Mouse (Mus musculus) CD8-positive naive resting alpha-beta T cell, adult 2 months (primary cell): ENCODE measurements around the gene Sipa1.
A peak's percentile ranks its signal among the peaks of the same experiment; 100 is the strongest.
"Not testable (repeated sequence)": the region's sequence is repeated elsewhere in the genome, so short reads cannot be mapped to it uniquely, and the experiment has no call there.

Experiments used
- DNase-seq, 2 experiments: peaks; one replicate each; pipeline ENCODE4 v3.0.0; 2022; ENCODE audit warnings: low read depth in 2 of 2, low spot score in 2 of 2

The Sipa1 gene

DNA sequence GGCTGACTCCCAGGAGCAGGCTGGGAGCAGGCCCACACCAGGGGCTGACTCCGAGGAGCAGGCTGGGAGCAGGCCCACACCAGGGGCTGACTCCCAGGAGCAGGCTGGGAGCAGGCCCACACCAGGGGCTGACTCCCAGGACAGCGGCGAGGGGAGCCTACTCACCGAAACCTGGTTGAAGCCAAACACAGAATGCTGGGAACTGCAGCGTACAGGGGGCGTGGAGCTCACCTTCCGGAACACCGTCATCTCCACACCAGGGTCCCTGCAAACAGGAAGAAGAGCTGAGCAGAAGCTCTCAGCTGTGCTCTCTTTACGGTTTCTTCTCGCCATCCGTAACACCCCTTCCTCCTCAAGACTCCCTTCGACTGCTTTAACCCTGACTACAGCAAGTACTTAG, 23.4 kb upstream of the Sipa1 start:
- DNase-seq, result not testable (repeated sequence)

DNA sequence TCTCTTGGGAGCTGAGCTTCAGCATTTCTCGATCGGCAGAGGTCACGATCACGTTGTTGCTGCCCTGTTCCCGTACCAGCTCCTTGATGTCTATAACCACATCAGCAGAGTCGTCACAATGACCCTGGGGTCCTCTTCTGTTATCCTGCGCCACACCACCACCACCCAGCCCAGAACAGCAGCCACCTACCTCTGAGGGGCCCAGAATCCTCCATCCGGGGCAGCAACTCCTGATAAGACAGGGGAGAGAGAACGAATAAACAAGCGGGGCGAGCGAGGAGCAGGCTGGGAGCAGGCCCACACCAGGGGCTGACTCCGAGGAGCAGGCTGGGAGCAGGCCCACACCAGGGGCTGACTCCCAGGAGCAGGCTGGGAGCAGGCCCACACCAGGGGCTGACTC, 22.9 kb upstream of the Sipa1 start:
- no peak for DNase-seq

DNA sequence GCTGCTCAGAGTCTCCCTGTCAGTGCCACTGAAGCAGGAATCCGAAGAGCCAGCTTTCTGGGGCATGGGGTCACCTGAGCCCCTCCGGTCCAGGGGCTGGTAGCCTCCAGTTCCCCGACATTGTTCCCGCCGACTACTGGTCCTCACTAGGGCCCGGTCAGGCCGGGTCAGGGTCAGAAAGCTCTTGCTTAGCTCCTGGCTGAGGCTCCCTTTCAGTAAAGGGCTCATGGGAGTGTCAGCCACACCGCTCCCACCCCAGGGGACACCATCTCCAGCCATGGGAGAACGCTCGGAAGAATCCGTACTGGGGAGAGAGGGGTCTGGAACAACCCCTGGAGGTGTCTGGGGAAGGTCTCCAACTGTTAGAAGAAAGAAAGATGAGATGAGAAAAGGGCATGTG, 22.4 kb upstream of the Sipa1 start:
- DNase-seq, result no peak

GRCm38 (mm10) chr19:5685431-5685830, 21.9 kb upstream of the Sipa1 start:
- no peak for DNase-seq

DNA sequence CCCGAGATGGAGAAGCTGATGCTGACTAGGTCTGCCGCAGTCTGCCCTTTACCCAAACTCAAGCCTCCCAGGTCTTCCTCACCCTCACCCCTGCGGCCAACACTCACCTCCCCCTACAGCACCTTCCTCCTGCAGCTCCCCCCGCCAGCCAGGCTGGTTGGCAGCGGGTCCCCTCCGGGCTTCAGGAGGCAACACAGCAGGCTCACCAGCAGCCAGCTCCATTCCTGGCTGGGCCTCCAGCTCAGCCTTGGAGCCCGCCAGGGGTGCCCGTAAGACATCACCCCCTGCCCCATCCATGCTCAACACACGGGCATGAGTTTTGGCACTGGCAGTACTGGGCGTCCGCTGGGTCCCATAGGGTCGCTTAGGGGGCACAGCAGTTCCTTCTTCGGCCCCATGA, 21.5 kb upstream of the Sipa1 start:
- DNase-seq, result no peak

GRCm38 (mm10) chr19:5684236-5684635, 20.7 kb upstream of the Sipa1 start:
- no peak for DNase-seq

DNA sequence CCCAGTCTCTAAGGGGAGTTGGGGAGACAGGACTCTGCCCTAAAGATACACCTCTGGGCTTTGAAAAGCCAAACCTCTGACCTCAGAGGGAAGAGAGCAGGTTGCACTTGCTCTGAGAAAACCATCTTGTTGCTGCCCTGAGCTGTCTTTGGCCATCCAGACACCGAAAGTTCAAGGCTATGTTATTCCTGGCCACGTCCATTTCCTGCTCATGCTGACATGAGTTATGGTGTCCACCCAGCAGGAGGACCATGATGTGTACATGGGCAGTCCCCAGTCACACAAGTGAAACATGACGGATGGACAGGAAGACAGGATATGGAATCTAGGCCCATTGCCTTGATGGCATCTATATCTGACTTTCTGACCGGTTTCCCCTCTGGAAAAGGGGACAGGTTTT, 16.9 kb upstream of the Sipa1 start:
- no peak for DNase-seq

DNA sequence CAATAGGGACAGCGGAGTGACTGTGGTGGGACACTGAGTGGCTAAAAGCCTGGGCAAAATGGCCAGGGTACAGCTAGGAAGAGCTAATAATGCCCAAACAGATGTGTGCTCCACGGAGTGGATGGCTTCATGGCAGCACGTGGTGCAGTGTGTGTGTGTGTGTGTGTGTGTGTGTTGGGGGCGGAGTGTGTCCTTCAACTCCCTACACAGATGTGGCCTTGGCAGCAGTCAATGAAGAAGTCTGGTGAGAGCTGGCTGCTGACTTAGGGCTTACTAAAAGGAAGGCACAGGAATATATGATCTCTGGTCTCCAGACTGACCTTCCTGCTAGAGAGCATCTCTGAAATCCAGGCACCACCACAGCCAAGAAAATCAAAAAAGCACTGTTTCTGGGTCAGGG, 4.9 kb upstream of the Sipa1 start:
- no peak for DNase-seq

DNA sequence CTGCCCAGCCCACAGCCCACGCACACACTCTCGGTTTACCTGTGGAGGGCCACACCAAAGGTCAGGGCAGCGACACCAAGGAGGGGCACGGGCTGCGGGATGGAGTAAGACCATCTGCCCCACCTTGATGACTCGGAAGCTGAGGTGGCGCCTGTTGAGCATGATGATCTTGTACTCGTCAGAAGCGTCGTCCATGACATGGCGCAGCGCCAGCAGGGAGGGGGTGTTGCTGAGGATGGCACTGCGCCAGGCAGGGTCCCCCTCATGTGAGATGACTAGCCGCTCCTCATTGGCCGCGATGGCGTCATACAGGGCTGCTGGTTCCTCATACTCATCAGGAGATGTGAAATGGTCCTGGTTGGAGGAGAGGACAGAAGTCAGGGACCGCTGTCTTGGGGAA, 2.9 kb upstream of the Sipa1 start:
- DNase-seq, result no peak

DNA sequence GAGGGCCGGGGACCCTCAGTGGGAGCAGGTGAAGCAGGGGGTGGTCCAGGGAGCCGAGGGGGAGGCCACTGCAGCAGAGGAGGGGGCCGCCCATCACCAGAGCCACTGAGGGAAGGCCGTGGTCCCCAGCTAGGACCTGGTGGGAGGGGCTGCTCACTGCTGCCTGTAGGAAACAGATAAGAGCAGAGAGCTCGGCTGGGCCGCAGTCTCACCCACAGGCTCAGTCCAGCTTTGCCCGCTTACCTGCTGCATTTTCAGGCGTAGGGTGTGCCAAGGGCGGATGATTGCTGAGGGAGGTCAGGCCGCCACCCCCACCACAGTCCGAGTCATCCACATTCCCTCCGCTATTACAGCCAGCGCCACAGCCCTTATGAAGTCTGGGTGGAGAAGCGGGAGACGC, 2.0 kb upstream of the Sipa1 start:
- DNase-seq, result no peak

DNA sequence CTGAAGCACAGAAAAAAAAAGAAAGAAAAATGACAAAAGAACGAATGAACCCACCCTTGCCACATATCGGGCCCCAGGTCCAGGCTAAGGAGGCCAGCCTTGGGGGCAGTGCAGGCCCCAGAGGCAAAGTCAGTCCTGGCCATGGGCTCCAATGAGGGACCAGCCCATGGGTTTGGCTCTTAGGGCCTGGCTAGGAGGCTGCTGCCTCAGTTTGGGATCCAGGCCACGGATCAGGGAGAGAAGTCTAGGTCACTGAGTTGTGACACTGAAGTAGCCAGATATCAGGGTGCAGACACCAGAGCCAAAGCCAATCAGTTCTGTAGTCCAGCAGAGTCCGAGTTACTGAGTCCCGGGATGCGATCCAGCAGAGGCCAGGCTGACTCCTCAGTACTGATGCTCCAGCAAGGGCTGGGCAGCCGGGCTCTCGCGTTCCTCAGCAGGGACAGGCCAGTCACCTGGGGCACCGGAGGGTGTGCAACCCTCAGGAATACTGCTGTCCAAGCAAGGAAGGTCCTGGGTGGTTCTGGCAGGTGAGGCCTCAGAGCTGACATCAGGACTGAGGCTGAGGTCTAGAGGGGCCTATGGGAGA, 1.3 kb upstream of the Sipa1 start:
- no peak for DNase-seq

- peak in 1 of 2 experiments; percentile 27 for DNase-seq
Observed at GRCm38 (mm10) chr19:5662310-5662709, 1.2 kb downstream of the Sipa1 start.

DNA sequence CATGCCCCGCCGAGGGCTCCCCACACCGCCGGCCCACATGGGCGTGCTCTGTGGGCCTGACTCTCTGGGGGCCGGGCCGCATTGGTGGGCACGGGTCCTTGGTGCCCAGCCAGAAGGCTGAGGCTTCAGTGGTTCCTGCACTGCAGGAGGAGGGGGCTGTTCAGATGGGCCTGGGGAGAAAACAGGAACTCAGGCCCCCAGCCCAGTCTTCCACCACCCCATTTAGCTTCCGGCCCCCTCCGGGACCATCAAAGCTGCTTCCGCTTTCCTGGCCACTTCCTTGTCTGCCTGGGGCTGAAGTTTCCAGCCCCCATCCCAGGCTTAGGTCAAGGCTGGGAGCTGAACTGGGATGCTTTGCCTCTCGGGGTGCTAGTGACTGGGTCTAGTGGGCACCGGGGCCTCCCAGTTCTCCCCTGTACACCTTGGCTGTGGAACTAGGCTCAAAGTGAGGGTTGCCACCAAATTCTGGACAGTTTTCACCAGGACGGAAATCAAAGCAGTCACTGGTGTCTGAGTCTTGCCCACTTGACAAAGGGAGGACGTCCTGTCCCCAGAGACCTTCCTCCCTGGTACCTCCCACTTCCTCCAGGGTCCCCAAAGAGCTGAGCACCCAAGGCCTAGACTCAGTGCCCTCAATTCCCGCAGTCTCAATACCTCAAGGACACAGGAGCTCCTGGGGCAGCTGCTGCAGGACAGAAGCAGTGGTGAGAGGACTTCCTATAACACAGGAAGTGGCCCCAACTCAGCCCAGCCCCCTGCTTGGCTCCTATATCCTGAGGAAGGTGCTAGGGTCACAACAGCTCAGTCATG, 2.4 kb downstream of the Sipa1 start:
- no peak for DNase-seq

GRCm38 (mm10) chr19:5654720-5655298, 8.7 kb downstream of the Sipa1 start:
- DNase-seq, result no peak

DNA sequence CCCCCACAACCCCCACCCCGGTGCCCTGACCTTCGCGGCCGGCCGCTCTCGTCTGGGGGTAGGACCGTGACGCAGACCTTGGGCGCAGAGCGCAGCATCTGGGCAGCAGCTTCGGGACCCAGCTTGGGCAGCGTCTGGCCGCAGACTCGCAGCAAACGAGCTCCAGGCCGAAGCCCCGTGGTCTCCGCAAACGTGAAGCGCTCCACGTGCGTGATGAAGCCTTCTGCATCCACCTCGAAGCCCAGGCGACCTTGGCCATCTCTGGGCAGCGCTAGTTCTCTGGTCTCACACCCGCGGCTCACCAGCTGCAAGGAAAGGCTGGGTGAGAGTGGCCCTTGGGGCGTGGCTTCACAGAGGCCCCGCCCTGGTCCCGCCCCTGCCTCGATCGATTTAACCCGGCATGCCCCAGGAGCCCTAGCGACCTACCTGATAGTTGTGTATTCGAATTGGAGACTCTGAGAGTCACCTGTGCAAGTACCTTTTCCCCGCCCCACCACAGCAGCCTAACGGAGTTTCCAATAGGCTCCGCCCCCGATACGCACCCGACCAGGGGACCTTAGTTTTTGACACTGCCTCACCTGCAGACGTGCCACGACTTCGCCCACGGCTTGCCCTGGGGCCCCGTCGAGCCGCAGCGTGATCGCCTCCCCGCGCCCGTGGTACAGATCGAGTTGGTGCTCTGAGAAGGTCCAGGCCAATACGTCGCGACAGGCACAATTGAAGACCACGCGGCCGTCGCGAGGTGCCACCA, 9.4 kb downstream of the Sipa1 start:
- DNase-seq, result no peak

- DNase-seq, result no peak
Observed at GRCm38 (mm10) chr19:5652570-5652969, 10.9 kb downstream of the Sipa1 start.

DNA sequence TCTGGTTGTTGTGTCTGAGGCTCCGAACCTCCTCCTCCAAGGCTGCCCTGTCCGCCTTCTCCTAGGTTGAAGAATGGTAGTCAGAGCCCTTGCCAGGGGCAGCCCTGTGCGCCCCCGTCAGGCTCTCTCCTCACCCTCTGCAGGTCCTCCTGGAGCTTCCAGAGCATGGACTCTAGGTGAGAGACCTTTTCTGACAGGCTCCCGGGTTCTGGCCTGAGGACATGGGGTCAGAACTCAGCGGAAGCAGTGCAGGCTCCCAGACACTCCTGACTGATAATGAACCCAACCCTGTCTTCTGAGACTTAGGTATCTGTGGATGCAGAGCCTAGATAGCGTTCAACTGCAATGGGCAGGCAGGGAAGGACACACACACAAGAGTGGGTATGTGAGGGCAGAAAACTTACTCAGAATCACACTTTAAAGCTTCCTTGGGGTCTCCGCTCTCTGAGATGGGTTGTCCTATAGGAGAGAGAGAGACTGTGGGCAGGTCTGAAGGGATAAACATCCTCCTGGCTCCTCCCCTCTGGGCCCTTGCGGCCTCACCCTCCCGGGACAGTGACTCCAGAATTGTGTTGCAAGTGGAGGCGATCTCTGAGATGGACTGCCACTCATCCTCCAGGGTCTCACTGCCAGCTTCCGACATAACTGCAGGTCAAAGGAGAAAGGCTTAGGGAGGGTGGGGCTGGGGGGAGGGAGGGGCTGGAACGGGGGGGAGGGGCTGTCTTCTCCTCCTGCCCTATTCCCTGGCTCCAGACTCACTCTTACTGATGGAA, 11.8 kb downstream of the Sipa1 start:
- no peak for DNase-seq

DNA sequence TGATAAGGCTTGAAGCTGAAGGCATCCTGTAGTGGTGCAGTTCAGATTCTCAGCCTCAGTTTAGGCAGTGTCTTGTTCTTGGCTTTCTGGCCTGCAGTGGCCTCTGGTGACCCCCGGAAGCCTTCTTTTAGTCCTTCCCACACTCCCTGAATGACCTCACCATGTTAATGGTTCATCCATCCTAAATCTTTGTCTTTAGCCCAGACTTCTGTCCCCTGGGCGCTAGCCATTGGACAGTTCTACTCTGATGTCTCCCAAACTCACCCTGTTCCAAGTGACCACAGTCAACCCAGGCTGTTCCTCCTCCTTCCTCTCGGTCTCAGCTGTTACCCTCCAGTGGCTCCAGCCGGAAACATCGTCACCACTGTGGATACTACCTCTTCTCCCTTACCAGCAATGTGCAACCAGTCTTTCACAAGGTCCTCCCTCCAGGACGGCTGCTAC, 14.2 kb downstream of the Sipa1 start:
- no peak for DNase-seq

GRCm38 (mm10) chr19:5648401-5649297, 14.9 kb downstream of the Sipa1 start:
- DNase-seq, result peak; percentile 76 to 78

- DNase-seq, result no peak
Observed at GRCm38 (mm10) chr19:5647791-5648190, 15.7 kb downstream of the Sipa1 start.
